Mouse (Mus musculus) thymus, adult 2 months (tissue): Measurements from ENCODE around the gene Vwf. TPM values are rescaled to one million over a fixed set of nuclear protein-coding genes. Genes with fewer than 3 reads are reported as not detected.

Experiments used
- DNase-seq: peaks from one replicate; pipeline ENCODE4 v3.0.0; 2021
- H3K27ac ChIP-seq: fragments of 200-500 bp; 2 replicates; pipeline ENCODE4 v1.5.1; 2012; ENCODE audit warnings: low read length, control low read depth; ENCODE audit not compliant: control insufficient read depth, insufficient read depth
- H3K27me3 ChIP-seq: fragments of 200-500 bp; 2 replicates; pipeline ENCODE4 v1.6.1; 2012; ENCODE audit warnings: mild to moderate bottlenecking, low read length, moderate library complexity, mixed read lengths; ENCODE audit not compliant: control insufficient read depth, insufficient read depth
- H3K36me3 ChIP-seq: fragments of 200-500 bp; 2 replicates; pipeline ENCODE4 v1.6.1; 2012; ENCODE audit warnings: mild to moderate bottlenecking, low read length, moderate library complexity; ENCODE audit not compliant: control insufficient read depth, insufficient read depth
- H3K4me1 ChIP-seq: fragments of 200-500 bp; replicated peaks from 2 replicates; pipeline ENCODE4 v1.6.1; 2012; ENCODE audit warnings: low read length; ENCODE audit not compliant: control insufficient read depth, insufficient read depth
- H3K4me3 ChIP-seq: fragments of 200-500 bp; 2 replicates; pipeline ENCODE4 v1.5.1; 2012; ENCODE audit warnings: mild to moderate bottlenecking, low read length, control low read depth, moderate library complexity; ENCODE audit not compliant: control insufficient read depth, insufficient read depth
- CTCF ChIP-seq: fragments of 200-500 bp; IDR thresholded peaks from 2 replicates; pipeline ENCODE4 v1.5.1; 2012; ENCODE audit warnings: mild to moderate bottlenecking, control low read depth, low read length, moderate library complexity, borderline replicate concordance; ENCODE audit not compliant: control insufficient read depth, poor library complexity, insufficient read depth; ENCODE audit errors: extremely low read depth
- POLR2A ChIP-seq: fragments of 200-500 bp; IDR thresholded peaks from 2 replicates; pipeline ENCODE4 v1.6.1; 2012; ENCODE audit warnings: mild to moderate bottlenecking, low read length, control low read depth, moderate library complexity; ENCODE audit not compliant: control insufficient read depth, poor library complexity, insufficient read depth; ENCODE audit errors: extremely low read depth
- WGBS: fragments of 180-500 bp; shearing (Covaris S2); methylation state at CpG from one replicate; pipeline ENCODE4 v1.1.7; 2018; 5-methylcytosine and 5-hydroxymethylcytosine counted together
- polyA plus RNA-seq: library from polyadenylated mRNA; depleted of rRNA; stranded (reverse); fragments of >200 nt; gene quantifications from 2 replicates; pipeline ENCODE4 v1.2.3, GENCODE M21; 2012; rRNA removed

Vwf gene
- polyA plus RNA-seq, 1 experiment, result 32.3 TPM

DNA sequence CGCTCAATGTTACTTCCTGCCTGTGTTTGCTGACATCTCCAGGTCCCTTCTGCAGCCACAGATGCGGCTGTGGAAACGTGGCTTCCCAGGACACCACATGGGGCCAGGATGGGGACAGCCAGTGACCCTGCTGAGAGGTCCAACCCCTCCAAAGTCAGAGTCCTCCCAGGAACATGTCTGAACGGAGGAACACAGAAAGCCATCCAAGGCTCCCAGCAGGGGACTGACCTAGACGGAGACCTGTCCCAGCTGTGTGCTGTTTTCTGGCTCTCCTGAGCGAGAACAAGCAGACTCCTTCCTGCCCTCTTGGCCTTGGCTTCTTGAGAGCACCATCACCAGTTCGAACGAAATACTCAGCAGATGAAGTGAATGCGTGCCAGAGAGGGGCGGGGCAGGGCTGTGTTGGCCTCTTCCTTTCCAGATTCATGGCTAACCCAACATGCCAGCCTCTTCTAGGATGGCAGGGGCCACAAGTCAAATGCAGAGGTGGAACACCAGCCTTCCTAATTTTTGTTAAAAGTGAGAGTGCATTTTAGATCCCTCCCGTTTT, 183.5 kb downstream of the Vwf start:
- no peaks in the 10 kb centered on the region for H3K27me3 ChIP-seq
- WGBS, result 80% methylated on average over 11 of the region's 11 CpGs
- TF ChIP-seq CTCF (no peak), POLR2A (no peak)
- no peak overlapping the region for H3K4me3 ChIP-seq
- no peak for DNase-seq
- no peaks in the 10 kb centered on the region; the same call in 1 of the 2 replicates for H3K4me1 ChIP-seq
- no peak overlapping the region for H3K27ac ChIP-seq
- H3K36me3 ChIP-seq, result no peaks in the 10 kb centered on the region

Other genes with a start within 250 kb of the Vwf start
- 29.3 and 30.6 TPM in 2 replicates for gene Ltbr, start 232.9 kb upstream of the Vwf start, polyA plus RNA-seq
- gene Scnn1a, start 226.1 kb upstream of the Vwf start, polyA plus RNA-seq, result 32.8 and 35.8 TPM in 2 replicates
- 140 and 149 TPM in 2 replicates for gene Tnfrsf1a, start 197.4 kb upstream of the Vwf start, polyA plus RNA-seq
- 2.4 and 2.5 TPM in 2 replicates for gene Plekhg6, start 166.0 kb upstream of the Vwf start, polyA plus RNA-seq
- gene Cd9, start 52.0 kb upstream of the Vwf start, polyA plus RNA-seq, result 41.5 and 56.1 TPM in 2 replicates
- 0.07 and 0.08 TPM in 2 replicates for gene Ano2, start 143.6 kb downstream of the Vwf start, polyA plus RNA-seq